Mouse (Mus musculus) lung, postnatal 0 days (tissue): ENCODE data around the gene Trim47. TPM values are rescaled to one million over a fixed set of nuclear protein-coding genes. Genes with fewer than 3 reads are reported as not detected.

Experiments
- ATAC-seq: fragments of 200-750 bp; cut with Nextera tagmentation; 2 replicates; pipeline ENCODE4 v1.8.0; 2017; ENCODE audit warnings: moderate library complexity
- DNase-seq: peaks from one replicate; pipeline ENCODE4 v3.0.0-alpha.2; 2016; ENCODE audit warnings: low spot score
- H3K27ac ChIP-seq: fragments of 300-500 bp; sonication (generic); 2 replicates; pipeline ENCODE4 v1.5.1; 2014; ENCODE audit warnings: antibody characterized with exemption, mild to moderate bottlenecking, low read length, mixed read lengths
- H3K27me3 ChIP-seq: fragments of 300-500 bp; sonication (generic); replicated peaks from 2 replicates; pipeline ENCODE4 v1.6.1; 2014; ENCODE audit warnings: low read length, mixed read lengths; ENCODE audit not compliant: insufficient read depth
- H3K36me3 ChIP-seq: fragments of 300-500 bp; sonication (generic); 2 replicates; pipeline ENCODE4 v1.6.1; 2014; ENCODE audit warnings: low read length, mixed read lengths; ENCODE audit not compliant: insufficient read depth
- H3K4me1 ChIP-seq: fragments of 300-500 bp; sonication (generic); 2 replicates; pipeline ENCODE4 v1.6.1; 2014; ENCODE audit warnings: antibody characterized with exemption, low read depth, low read length, mixed read lengths; ENCODE audit not compliant: insufficient read depth
- H3K4me2 ChIP-seq: fragments of 300-500 bp; sonication (generic); replicated peaks from 2 replicates; pipeline ENCODE4 v1.6.1; 2014; ENCODE audit warnings: low read depth, mild to moderate bottlenecking, low read length, moderate library complexity, mixed read lengths
- H3K4me3 ChIP-seq: fragments of 300-500 bp; sonication (generic); 2 replicates; pipeline ENCODE4 v1.5.1; 2014; ENCODE audit warnings: low read depth, low read length
- H3K9ac ChIP-seq: fragments of 300-500 bp; sonication (generic); replicated peaks from 2 replicates; pipeline ENCODE4 v1.6.1; 2014; ENCODE audit warnings: low read depth, mild to moderate bottlenecking
- H3K9me3 ChIP-seq: fragments of 300-500 bp; sonication (generic); 2 replicates; pipeline ENCODE4 v1.6.1; 2016; ENCODE audit warnings: low read length, mixed read lengths
- CTCF ChIP-seq: IDR thresholded peaks from 2 replicates; pipeline ENCODE4 v1.5.1; 2016; ENCODE audit warnings: antibody characterized with exemption, mild to moderate bottlenecking
- EP300 ChIP-seq: IDR thresholded peaks from 2 replicates; pipeline ENCODE4 v1.6.1; 2016; ENCODE audit warnings: antibody characterized with exemption, mild to moderate bottlenecking, control low read depth
- whole genome bisulfite sequencing: fragments of 180-500 bp; shearing (Covaris S2); extraction: QIAGEN DNeasy Blood & Tissue Kit; methylation state at CpG from one replicate; pipeline ENCODE4 v1.1.7; 2014; 5-methylcytosine and 5-hydroxymethylcytosine counted together
- polyA plus RNA-seq: library from polyadenylated mRNA; unstranded; fragments of >200 nt; fragmentation: Nextera tagmentation; extraction: Ambion mirVana; gene quantifications from 2 replicates; pipeline ENCODE4 v1.2.1, GENCODE M21; 2015

The Trim47 gene
- polyA plus RNA-seq, 1 experiment from 2014 or later, result 26.3 TPM

DNA sequence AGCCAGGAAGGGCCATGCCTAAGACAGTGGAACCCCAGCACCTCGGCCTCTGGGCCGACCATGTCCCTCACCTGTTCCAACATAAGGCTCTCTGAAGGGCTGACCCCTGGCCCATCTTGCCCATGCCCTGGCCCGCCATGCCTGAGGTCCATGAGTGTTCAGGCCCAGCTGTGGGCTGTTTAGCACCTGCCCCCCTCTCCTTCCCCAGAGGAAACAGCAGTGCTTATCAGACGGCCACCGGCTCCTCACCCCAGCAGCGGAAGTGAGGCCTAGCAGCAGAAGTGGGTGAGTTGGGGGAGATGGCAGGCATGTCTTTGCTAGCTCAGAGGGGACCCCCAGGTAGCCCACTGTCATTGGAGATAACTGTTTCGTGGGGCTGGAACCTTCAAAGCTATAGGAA is 50.2 kb downstream of the Trim47 start:
- Histone ChIP-seq H3K4me3 (peak overlapping the region; percentile 31; the same call in 1 of the 2 replicates), H3K27ac (peak overlapping the region; percentile 92)

GRCm38 (mm10) chr11:116076266-116076540 is 50.8 kb downstream of the Trim47 start:
- DNase-seq, result no peak
- no peak for ATAC-seq
- TF ChIP-seq CTCF (0 out of 2 replicates have a peak, but pooled peaks have one; percentile 6), EP300 (no peak)
- Histone ChIP-seq H3K4me1 (peaks cover 4% of the 10 kb centered on the region; the same call in 1 of the 2 replicates), H3K9ac (no peak overlapping the region), H3K4me2 (peak overlapping the region; percentile 61), H3K27ac (no peak overlapping the region), H3K9me3 (no peaks in the 10 kb centered on the region), H3K4me3 (no peak overlapping the region), H3K36me3 (peaks cover 13% of the 10 kb centered on the region; the same call in 1 of the 2 replicates), H3K27me3 (no peaks in the 10 kb centered on the region)
- WGBS, result 69% methylated on average over 7 of the region's 7 CpGs

More for the DNA sequence above, 50.2 kb downstream of the Trim47 start:
- Histone ChIP-seq H3K9ac (0 out of 2 replicates have a peak overlapping the region, but pooled peaks have one; percentile 50), H3K27me3 (no peaks in the 10 kb centered on the region), H3K9me3 (no peaks in the 10 kb centered on the region), H3K36me3 (peaks cover 13% of the 10 kb centered on the region; the same call in 1 of the 2 replicates), H3K4me2 (peak overlapping the region; percentile 61), H3K4me1 (peaks cover 4% of the 10 kb centered on the region; the same call in 1 of the 2 replicates)
- DNase-seq (no peak), ATAC-seq (no peak)
- TF ChIP-seq CTCF, result no peak
- TF ChIP-seq EP300, result no peak
- 66% methylated on average over 7 of the region's 7 CpGs for WGBS

GRCm38 (mm10) chr11:116075539-116076265 is 51.3 kb downstream of the Trim47 start:
- H3K4me3 ChIP-seq, result no peak overlapping the region
- H3K9ac ChIP-seq, result no peak overlapping the region
- no peaks in the 10 kb centered on the region for H3K9me3 ChIP-seq
- DNase-seq (no peak), ATAC-seq (no peak)
- 45% methylated on average over 19 of the region's 20 CpGs for WGBS
- H3K27ac ChIP-seq, result no peak overlapping the region
- H3K4me1 ChIP-seq, result peaks cover 4% of the 10 kb centered on the region; the same call in 1 of the 2 replicates
- no peaks in the 10 kb centered on the region for H3K27me3 ChIP-seq
- peaks cover 13% of the 10 kb centered on the region; the same call in 1 of the 2 replicates for H3K36me3 ChIP-seq
- H3K4me2 ChIP-seq, result peak overlapping the region; percentile 61; the same call in 1 of the 2 replicates
- TF ChIP-seq EP300, result no peak
- TF ChIP-seq CTCF, result peak; percentile 30; the same call in 1 of the 2 replicates

DNA sequence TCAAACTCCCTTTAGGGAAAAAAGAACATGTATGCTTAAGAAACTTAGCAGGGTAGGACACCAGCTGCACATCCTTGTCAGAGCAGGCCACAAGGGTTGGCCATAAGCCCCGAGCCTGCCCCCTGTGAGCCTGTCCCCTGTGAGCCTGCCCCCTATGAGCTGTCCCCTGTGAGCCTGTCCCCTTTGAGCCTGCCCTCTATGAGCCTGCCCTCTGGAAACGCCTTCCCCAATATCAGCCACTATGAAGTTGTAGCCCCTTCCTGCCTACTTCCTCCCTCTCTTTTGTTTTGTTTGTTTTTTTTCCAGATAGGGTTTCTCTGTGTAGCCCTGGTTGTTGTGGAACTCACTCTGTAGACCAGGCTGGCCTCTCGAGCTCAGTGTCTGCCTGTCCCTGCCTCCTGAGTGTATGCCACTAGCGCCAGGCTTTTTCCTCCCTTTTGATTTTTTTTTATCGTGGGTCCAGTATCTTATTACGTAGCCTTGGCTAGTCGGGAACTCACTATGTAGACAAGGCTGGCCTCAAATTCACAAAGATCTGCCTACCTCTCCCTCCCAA is 52.5 kb downstream of the Trim47 start:
- TF ChIP-seq EP300, result no peak
- no peak for TF ChIP-seq CTCF
- no peak overlapping the region for H3K9ac ChIP-seq
- H3K4me1 ChIP-seq, result peaks cover 4% of the 10 kb centered on the region; the same call in 1 of the 2 replicates
- ATAC-seq, result no peak
- no peaks in the 10 kb centered on the region for H3K9me3 ChIP-seq
- no peak overlapping the region for H3K4me3 ChIP-seq
- H3K27ac ChIP-seq, result no peak overlapping the region
- H3K27me3 ChIP-seq, result no peaks in the 10 kb centered on the region
- peaks cover 7% of the 10 kb centered on the region; the same call in 1 of the 2 replicates for H3K36me3 ChIP-seq
- no peak overlapping the region for H3K4me2 ChIP-seq
- WGBS, result 53% methylated on average over 7 of the region's 7 CpGs
- no peak for DNase-seq

DNA sequence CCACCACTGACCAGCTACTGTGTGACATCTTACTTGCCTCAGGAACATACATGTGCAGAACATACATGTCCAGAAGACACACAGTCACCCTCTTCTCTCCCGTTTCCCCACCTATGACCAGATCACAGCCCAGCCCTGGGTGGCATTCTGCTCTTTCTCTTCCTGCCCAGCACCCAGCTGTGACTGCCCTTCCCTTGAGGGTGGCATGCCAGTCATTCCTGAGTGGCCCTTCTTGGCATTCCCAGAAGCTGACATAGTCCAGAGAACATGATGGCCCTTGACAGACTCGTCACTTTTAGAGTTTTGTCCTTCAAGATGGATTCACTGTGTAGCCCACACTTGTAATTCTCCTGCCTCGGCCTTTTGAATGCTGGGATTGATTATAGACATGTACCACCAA is 54.4 kb downstream of the Trim47 start:
- Histone ChIP-seq H3K27me3 (no peaks in the 10 kb centered on the region), H3K4me2 (no peak overlapping the region), H3K27ac (peak overlapping the region; percentile 40), H3K4me1 (no peaks in the 10 kb centered on the region; the same call in 1 of the 2 replicates), H3K9ac (no peak overlapping the region), H3K9me3 (no peaks in the 10 kb centered on the region), H3K4me3 (no peak overlapping the region), H3K36me3 (no peaks in the 10 kb centered on the region)
- TF ChIP-seq EP300 (peak; percentile 92), CTCF (no peak)
- ATAC-seq, result peak; percentile 79
- peak; percentile 83 for DNase-seq
- 43% methylated on average over 3 of the region's 3 CpGs for WGBS

GRCm38 (mm10) chr11:116071510-116071909 is 55.5 kb downstream of the Trim47 start:
- no peak overlapping the region for H3K4me2 ChIP-seq
- no peaks in the 10 kb centered on the region for H3K4me1 ChIP-seq
- DNase-seq (no peak), ATAC-seq (no peak)
- H3K9ac ChIP-seq, result no peak overlapping the region
- no peak overlapping the region for H3K4me3 ChIP-seq
- WGBS, result 51% methylated on average over 5 of the region's 5 CpGs
- no peak overlapping the region for H3K27ac ChIP-seq
- no peaks in the 10 kb centered on the region for H3K27me3 ChIP-seq
- TF ChIP-seq CTCF, result peak; percentile 62
- TF ChIP-seq EP300, result no peak
- no peaks in the 10 kb centered on the region for H3K36me3 ChIP-seq
- no peaks in the 10 kb centered on the region for H3K9me3 ChIP-seq
